Mouse (Mus musculus): Measurements from ENCODE around the gene Bco1. TPM values are rescaled to one million over a fixed set of nuclear protein-coding genes. Genes with fewer than 3 reads are reported as not detected.

Bco1 gene
- total RNA-seq, 4 experiments from 2014 or later: not detected

- DNase-seq (ENCODE audit: low spot score in 2 of 2): no peak
Measured at GRCm38 (mm10) chr8:117137357-117137756, 41.7 kb downstream of the Bco1 start.

GRCm38 (mm10) chr8:117148520-117148919 is 52.9 kb downstream of the Bco1 start:
- DNase-seq (ENCODE audit: low spot score in 2 of 2): no peak

GRCm38 (mm10) chr8:117156149-117156548 is 60.5 kb downstream of the Bco1 start:
- DNase-seq (ENCODE audit: low spot score in 2 of 2): no peak

- no peak for DNase-seq (ENCODE audit: low spot score in 2 of 2)
Measured at GRCm38 (mm10) chr8:117156866-117157768, 61.5 kb downstream of the Bco1 start.

GRCm38 (mm10) chr8:117157769-117158091 is 62.1 kb downstream of the Bco1 start:
- peak; percentile 97 for DNase-seq (ENCODE audit: low spot score in 2 of 2)

GRCm38 (mm10) chr8:117158135-117158761 is 62.6 kb downstream of the Bco1 start, which contains the start of gene Gan:
Gene Gan, plus strand, starts transcription at chr8:117158135.
- peak in 1 of 2 experiments; percentile 18 for DNase-seq (ENCODE audit: low spot score in 2 of 2)

- DNase-seq (ENCODE audit: low spot score in 2 of 2): no peak
Measured at GRCm38 (mm10) chr8:117159031-117159430, 63.4 kb downstream of the Bco1 start.

GRCm38 (mm10) chr8:117164912-117165311 is 69.3 kb downstream of the Bco1 start:
- no peak for DNase-seq (ENCODE audit: low spot score in 2 of 2)

GRCm38 (mm10) chr8:117165542-117165941 is 69.9 kb downstream of the Bco1 start:
- DNase-seq (ENCODE audit: low spot score in 2 of 2): no peak

- DNase-seq (ENCODE audit: low spot score in 2 of 2): no peak
Measured at GRCm38 (mm10) chr8:117166515-117166914, 70.9 kb downstream of the Bco1 start.

GRCm38 (mm10) chr8:117167243-117167883 is 71.7 kb downstream of the Bco1 start:
- no peak for DNase-seq (ENCODE audit: low spot score in 2 of 2)

GRCm38 (mm10) chr8:117168378-117168777 is 72.7 kb downstream of the Bco1 start:
- DNase-seq (ENCODE audit: low spot score in 2 of 2): no peak

GRCm38 (mm10) chr8:117171826-117172225 is 76.2 kb downstream of the Bco1 start:
- no peak for DNase-seq (ENCODE audit: low spot score in 2 of 2)

- DNase-seq (ENCODE audit: low spot score in 2 of 2): peak in 1 of 2 experiments; percentile 9
Measured at GRCm38 (mm10) chr8:117172904-117173303, 77.2 kb downstream of the Bco1 start.

- DNase-seq (ENCODE audit: low spot score in 2 of 2): no peak
Measured at GRCm38 (mm10) chr8:117173690-117174089, 78.0 kb downstream of the Bco1 start.

- DNase-seq (ENCODE audit: low spot score in 2 of 2): no peak
Measured at GRCm38 (mm10) chr8:117174536-117174935, 78.9 kb downstream of the Bco1 start.

GRCm38 (mm10) chr8:117176308-117176707 is 80.7 kb downstream of the Bco1 start:
- DNase-seq (ENCODE audit: low spot score in 2 of 2): no peak

- DNase-seq (ENCODE audit: low spot score in 2 of 2): no peak
Measured at GRCm38 (mm10) chr8:117177236-117177635, 81.6 kb downstream of the Bco1 start.

- no peak for DNase-seq (ENCODE audit: low spot score in 2 of 2)
Measured at GRCm38 (mm10) chr8:117178039-117178438, 82.4 kb downstream of the Bco1 start.

GRCm38 (mm10) chr8:117178676-117179075 is 83.0 kb downstream of the Bco1 start:
- no peak for DNase-seq (ENCODE audit: low spot score in 2 of 2)

- DNase-seq (ENCODE audit: low spot score in 2 of 2): no peak
Measured at GRCm38 (mm10) chr8:117182746-117183145, 87.1 kb downstream of the Bco1 start.
